Mouse (Mus musculus): Measurements from ENCODE around the gene Pitpnb. TPM values are rescaled to one million over a fixed set of nuclear protein-coding genes. Genes with fewer than 3 reads are reported as not detected.

Pitpnb gene
- polyA plus RNA-seq, 1 experiment = 58.0 TPM

- no peak for DNase-seq (ENCODE audit: low read depth)
Measured at GRCm38 (mm10) chr5:111396199-111396598, 65.6 kb downstream of the Pitpnb start.

GRCm38 (mm10) chr5:111398471-111398870, 67.9 kb downstream of the Pitpnb start:
- DNase-seq (ENCODE audit: low read depth) = no peak

- no peak for DNase-seq (ENCODE audit: low read depth)
Measured at GRCm38 (mm10) chr5:111399271-111399670, 68.7 kb downstream of the Pitpnb start.

- no peak for DNase-seq (ENCODE audit: low read depth)
Measured at GRCm38 (mm10) chr5:111401879-111402650, 71.5 kb downstream of the Pitpnb start.

- DNase-seq (ENCODE audit: low read depth) = no peak
Measured at GRCm38 (mm10) chr5:111402651-111402996, 72.1 kb downstream of the Pitpnb start.

GRCm38 (mm10) chr5:111404721-111405120, 74.2 kb downstream of the Pitpnb start:
- DNase-seq (ENCODE audit: low read depth) = no peak

GRCm38 (mm10) chr5:111408470-111409105, 78.0 kb downstream of the Pitpnb start:
- no peak for DNase-seq (ENCODE audit: low read depth)

GRCm38 (mm10) chr5:111409412-111410044, 79.0 kb downstream of the Pitpnb start:
- DNase-seq (ENCODE audit: low read depth) = no peak

GRCm38 (mm10) chr5:111410665-111411064, 80.1 kb downstream of the Pitpnb start:
- no peak for DNase-seq (ENCODE audit: low read depth)

GRCm38 (mm10) chr5:111414192-111414591, 83.6 kb downstream of the Pitpnb start:
- DNase-seq (ENCODE audit: low read depth) = no peak

- no peak for DNase-seq (ENCODE audit: low read depth)
Measured at GRCm38 (mm10) chr5:111414770-111415249, 84.2 kb downstream of the Pitpnb start.

- no peak for DNase-seq (ENCODE audit: low read depth)
Measured at GRCm38 (mm10) chr5:111415575-111415974, 85.0 kb downstream of the Pitpnb start.

- DNase-seq (ENCODE audit: low read depth) = no peak
Measured at GRCm38 (mm10) chr5:111416048-111416447, 85.5 kb downstream of the Pitpnb start.

- no peak for DNase-seq (ENCODE audit: low read depth)
Measured at GRCm38 (mm10) chr5:111416591-111417374, 86.2 kb downstream of the Pitpnb start, which contains the start of gene Mn1. Gene Mn1 (plus strand): TSS chr5:111417362.

- DNase-seq (ENCODE audit: low read depth) = no peak
Measured at GRCm38 (mm10) chr5:111417378-111418131, 87.0 kb downstream of the Pitpnb start.

GRCm38 (mm10) chr5:111418202-111419120, 87.9 kb downstream of the Pitpnb start:
- DNase-seq (ENCODE audit: low read depth) = no peak

- no peak for DNase-seq (ENCODE audit: low read depth)
Measured at GRCm38 (mm10) chr5:111419121-111419881, 88.7 kb downstream of the Pitpnb start.

GRCm38 (mm10) chr5:111420011-111420691, 89.6 kb downstream of the Pitpnb start:
- DNase-seq (ENCODE audit: low read depth) = no peak

GRCm38 (mm10) chr5:111420896-111421295, 90.3 kb downstream of the Pitpnb start:
- DNase-seq (ENCODE audit: low read depth) = no peak
